Mouse (Mus musculus) heart, postnatal 14 days (tissue): Measurements from ENCODE around the gene Snrk. TPM values are rescaled to one million over a fixed set of nuclear protein-coding genes. Genes with fewer than 3 reads are reported as not detected.

Experiments
- DNase-seq, 2 experiments: peaks; one replicate each; pipeline ENCODE4 v3.0.0; 2021 to 2022
- intact Hi-C: fragments of 180-260 bp; cut with DNase I; formaldehyde crosslinking; loops from one replicate; pipeline ENCODE4 v1.15.1; 2025
- long read RNA-seq, 2 experiments: library from polyadenylated mRNA; stranded (forward); transcript quantifications; one replicate each; pipeline ENCODE4 v2.0.0; 2021
- total RNA-seq, 2 experiments: library from RNA; stranded (reverse); gene quantifications; 2 replicates each; pipeline ENCODE4 v1.2.3; 2021

Gene Snrk
- 100 to 1,000 TPM; 173 to 206 TPM for total RNA-seq
- long read RNA-seq, experiment 1, full-length matches to known transcripts, result 64 of 244 reads
- long read RNA-seq, experiment 1, partial matches to known transcripts, result 14 of 244 reads
- long read RNA-seq, experiment 1, other reads (novel, unspliced or antisense), result 166 of 244 reads
- long read RNA-seq, experiment 2, full-length matches to known transcripts, result 32 of 133 reads
- long read RNA-seq, experiment 2, partial matches to known transcripts, result 3 of 133 reads
- long read RNA-seq, experiment 2, other reads (novel, unspliced or antisense), result 98 of 133 reads

DNA sequence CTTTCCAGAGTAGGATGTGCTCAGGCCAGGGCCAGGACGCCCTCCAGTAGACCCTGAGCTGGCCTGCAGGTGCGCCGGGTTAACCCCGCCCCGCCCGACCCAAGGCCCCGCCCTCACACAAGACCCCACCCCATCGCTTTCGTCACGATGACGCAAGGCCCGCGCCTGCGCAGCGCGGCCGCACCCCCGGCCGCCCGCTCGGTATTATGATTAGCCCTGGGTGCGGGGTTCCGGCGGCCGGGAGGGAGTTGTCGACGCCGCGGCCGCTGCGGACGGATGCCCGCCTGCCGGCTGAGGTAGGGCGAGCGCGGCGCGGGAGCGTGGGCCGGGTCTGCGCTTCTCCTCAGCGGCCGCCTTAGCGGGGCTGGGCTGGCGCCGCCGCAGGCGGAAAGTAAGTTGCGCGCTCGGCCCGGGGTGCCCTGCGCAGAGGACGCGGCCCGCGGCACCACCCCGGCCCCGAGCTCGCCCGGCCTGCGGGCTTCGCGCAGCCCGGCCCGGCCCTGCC lies at the start of gene Snrk:
Gene Snrk (plus strand): TSS at position 155 of the 505 bp plus-strand sequence.
- peak; percentile 93 for DNase-seq
- intact Hi-C loops, result loop anchor here (1.0 kb wide), 1 partner anchor 89 kb away; no protein-coding TSS in a partner anchor

- no peak for DNase-seq
- intact Hi-C loops, result loop anchor here (2.0 kb wide), 1 partner anchor 15 kb away; no protein-coding TSS in a partner anchor
Measured at GRCm38 (mm10) chr9:122067654-122068053, 49.4 kb upstream of the Snrk start.

DNA sequence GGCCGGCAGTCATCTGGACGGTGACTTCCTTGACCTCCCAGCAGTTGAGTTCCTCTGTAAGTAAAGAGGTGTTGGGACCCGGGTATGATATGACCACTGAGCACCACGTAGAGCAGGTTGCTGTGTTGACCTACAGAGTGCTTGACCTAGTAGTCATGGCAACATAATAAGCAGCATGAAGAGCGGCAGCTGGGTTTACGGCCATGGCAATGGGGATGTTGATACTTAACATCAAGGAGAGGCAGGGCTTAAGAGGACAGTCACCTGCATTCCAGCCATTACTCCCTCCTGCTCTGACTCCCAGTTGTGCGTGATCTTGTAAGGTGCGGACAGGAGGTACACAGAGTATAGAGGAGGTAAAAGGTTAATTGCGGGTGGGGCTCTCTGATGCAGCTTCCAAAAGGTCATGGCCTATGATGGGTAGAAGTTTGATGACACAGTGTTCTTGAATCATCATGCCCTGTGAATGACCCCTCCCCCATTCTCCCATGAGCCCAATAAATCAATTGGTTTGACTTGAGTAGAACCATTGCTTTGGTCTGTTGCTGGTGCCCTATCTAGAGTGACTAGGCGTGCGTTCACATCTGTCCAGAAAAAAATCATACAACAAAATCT lies 47.4 kb upstream of the Snrk start:
- intact Hi-C loops, result no loop called here
- DNase-seq, result no peak

- no peak for DNase-seq
- intact Hi-C loops, result no loop called here
Measured at GRCm38 (mm10) chr9:122073980-122074379, 43.1 kb upstream of the Snrk start.

DNA sequence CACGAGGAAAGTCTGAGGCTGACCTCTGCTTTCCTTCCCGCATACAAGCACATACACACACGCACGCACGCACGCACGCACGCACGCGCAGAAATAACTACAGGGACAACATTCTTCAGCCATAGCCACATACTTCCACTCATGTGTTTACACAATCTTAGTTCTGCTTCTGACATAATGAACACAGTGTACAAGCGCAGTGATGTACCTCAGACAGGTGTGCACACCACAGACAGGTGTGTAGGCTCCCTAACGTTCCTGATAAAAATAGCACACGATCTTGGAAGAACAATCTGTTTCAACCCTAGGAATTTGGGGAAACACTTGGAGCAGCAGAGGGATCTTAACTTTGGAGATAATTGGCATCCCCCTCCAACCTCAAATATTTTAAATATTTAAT lies 42.5 kb upstream of the Snrk start:
- no peak for DNase-seq

DNA sequence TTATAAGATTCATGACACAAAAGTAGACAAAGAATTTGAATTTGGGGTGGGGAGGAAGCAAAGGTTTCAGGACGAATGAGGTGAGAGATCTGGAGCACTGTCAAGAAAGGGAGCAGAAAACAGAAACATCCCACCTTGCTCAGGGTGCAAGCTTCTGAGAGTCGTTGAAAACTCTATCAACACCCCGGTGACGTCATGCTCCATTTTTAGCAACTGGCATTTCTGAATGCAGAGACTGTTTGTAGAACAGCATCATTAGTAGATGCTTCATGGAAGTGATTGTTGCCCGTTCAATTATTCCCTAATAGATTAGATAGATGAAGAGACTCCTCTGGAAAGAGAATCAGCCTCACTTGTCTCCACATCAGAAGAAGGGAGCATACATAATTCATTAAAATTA lies 38.6 kb upstream of the Snrk start:
- intact Hi-C loops, result no loop called here
- peak in 1 of 2 experiments; percentile 45 for DNase-seq

More for the DNA sequence above, 42.5 kb upstream of the Snrk start:
- intact Hi-C loops, result no loop called here

- intact Hi-C loops, result loop anchor here (2.0 kb wide), 2 partner anchors 17 to 61 kb away; no protein-coding TSS in a partner anchor
Measured at GRCm38 (mm10) chr9:122083698-122084097, 33.4 kb upstream of the Snrk start.

DNA sequence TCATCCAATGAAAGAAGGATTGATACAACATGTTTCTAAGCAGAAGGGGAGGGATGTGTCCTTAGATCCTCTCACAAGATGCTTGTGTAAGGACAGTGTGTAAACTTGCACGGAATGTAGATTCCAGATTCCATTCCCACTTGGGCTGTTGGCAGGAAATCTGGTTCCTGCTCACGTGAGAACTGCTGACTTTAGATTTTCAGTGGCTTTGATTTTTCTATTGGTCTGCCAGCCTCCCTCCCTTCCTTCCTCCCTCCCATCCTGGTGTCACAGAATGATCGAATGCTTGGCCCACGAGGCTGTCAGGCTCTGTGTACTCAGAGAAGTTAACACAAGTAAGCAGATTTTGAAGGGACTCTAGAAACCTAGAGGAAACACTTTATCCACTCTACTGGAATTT lies 32.9 kb upstream of the Snrk start:
- intact Hi-C loops, result loop anchor here (2.0 kb wide), 1 partner anchor 61 kb away; no protein-coding TSS in a partner anchor
- peak; percentile 54 to 72 for DNase-seq

More at GRCm38 (mm10) chr9:122083698-122084097, 33.4 kb upstream of the Snrk start:
- DNase-seq, result no peak

DNA sequence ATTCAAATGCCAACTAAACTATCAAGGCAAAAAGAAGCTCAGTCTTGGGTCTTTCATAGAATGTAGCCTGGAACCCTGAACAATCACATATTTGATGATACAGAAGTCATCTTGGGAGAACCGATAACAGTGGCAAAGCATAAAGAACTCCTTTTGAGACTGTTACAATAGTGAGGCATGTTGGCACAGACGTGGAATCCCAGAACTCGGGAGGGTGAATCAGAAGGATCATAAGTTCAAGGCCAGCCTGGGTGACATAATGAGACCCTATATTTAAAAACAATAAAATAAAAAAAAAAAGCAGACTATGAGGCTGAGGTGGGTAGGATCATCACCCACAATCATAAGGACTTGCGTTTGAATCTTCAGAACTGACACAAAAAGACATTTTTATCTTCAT lies 32.4 kb upstream of the Snrk start:
- DNase-seq, result no peak

DNA sequence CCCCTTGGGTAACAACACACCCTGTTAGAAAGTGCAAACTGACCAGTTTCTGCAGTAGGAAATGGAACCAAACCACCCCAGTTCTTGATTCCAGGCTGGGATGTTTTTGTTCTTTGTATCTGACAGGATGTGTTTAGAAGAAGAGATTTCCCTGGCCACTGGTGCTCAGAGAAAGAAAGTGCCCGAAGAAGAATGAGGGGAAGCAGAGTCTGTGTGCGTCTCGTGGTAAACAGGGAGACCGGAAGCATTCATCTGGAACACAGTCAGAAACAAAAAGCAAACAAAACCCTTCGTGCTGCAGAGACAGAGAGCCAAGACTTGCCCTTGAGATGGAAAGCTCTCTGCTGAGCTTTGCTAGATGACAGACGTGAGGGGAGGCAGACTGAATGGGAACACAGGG lies 32.0 kb upstream of the Snrk start:
- intact Hi-C loops, result loop anchor here (2.0 kb wide), 1 partner anchor 62 kb away; no protein-coding TSS in a partner anchor
- peak; percentile 40 to 44 for DNase-seq

More for the DNA sequence above, 32.4 kb upstream of the Snrk start:
- intact Hi-C loops, result loop anchor here (2.0 kb wide), 1 partner anchor 62 kb away; no protein-coding TSS in a partner anchor

- no peak for DNase-seq
- intact Hi-C loops, result loop anchor here (2.0 kb wide), 1 partner anchor 63 kb away; no protein-coding TSS in a partner anchor
Measured at GRCm38 (mm10) chr9:122085550-122086205, 31.4 kb upstream of the Snrk start.

DNA sequence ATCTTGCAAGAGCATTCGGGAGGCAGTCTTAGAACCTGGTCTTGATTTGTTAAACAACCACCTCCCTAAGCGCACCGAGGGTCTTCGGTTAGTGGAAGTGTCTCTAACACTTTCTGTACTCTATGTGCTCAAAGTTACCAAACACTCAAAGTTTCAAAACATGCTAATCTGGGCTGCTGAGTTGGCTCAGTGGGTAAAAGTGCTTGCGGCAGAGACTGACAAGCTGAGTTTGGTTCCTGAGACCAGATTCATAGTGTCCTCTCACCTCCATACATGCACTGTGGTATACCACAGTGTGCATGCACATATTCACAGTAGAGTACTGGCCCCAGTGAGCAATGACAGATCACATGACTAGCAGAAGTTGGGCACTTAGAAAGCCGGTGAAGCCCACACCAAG lies 30.0 kb upstream of the Snrk start:
- intact Hi-C loops, result no loop called here
- DNase-seq, result no peak

DNA sequence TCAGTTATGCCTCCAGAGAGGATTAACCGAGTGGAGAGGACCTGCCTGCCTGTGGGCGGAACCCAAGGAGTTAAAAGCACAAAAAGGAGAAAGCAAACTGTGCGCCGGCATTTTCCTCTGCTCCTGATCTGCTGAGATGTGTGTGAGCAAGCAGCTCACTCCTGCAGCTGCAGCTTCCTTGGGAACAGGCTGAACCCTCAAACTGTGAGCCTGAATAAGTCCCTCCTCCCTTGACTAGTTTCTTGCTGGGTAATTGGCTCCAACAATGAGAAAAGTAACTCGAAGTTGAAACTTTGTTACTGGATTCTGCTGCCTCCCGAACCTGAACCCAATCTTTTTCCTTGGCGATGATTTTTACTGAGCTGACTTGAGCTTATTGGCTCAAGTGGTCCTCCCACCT lies 25.9 kb upstream of the Snrk start:
- DNase-seq, result no peak
- intact Hi-C loops, result loop anchor here (2.0 kb wide), 1 partner anchor 16 kb away; no protein-coding TSS in a partner anchor

DNA sequence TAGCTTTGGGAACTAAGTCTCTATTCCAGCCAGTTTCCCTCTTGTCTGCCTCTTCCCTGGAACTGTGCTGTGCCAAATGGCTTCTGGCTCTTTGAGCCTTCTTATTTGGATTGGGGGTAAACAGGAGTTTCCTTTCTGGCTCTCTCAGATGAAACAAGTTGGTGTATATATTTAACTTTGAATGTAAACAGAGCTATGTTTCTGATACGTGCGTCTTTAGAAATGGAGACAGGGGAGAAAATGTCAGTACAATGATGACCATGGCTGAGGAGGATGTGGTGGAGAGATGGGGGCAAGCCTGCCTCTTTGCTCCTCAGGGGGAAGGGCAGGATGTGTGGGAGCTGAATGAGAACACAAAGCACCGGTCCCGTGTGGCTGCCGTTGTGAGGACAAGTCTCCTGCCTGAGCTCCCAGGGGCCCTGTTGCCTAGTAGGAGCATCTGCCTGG lies 25.3 kb upstream of the Snrk start:
- intact Hi-C loops, result loop anchor here (2.0 kb wide), 1 partner anchor 15 kb away; no protein-coding TSS in a partner anchor
- DNase-seq, result no peak

DNA sequence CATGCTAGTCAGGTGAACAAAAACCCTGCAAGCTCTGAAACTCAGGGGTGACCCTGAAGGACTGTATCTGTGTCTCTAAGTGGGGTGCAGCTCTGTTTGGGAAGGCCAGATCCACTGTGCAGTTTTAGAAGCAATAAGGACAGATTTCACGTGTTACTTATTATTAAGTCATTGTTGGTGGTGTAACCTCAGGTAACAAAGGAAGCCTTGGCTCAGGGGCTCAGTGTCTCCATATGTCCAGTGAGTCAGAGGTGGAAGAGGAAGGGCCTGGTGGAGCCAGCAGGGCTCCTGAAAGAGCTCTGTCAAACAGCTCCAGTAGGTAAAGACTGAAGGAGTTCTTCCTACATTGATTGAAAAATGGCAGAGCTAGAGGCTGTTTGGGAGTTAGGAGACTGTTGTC lies 22.9 kb upstream of the Snrk start:
- DNase-seq, result no peak
- intact Hi-C loops, result no loop called here

DNA sequence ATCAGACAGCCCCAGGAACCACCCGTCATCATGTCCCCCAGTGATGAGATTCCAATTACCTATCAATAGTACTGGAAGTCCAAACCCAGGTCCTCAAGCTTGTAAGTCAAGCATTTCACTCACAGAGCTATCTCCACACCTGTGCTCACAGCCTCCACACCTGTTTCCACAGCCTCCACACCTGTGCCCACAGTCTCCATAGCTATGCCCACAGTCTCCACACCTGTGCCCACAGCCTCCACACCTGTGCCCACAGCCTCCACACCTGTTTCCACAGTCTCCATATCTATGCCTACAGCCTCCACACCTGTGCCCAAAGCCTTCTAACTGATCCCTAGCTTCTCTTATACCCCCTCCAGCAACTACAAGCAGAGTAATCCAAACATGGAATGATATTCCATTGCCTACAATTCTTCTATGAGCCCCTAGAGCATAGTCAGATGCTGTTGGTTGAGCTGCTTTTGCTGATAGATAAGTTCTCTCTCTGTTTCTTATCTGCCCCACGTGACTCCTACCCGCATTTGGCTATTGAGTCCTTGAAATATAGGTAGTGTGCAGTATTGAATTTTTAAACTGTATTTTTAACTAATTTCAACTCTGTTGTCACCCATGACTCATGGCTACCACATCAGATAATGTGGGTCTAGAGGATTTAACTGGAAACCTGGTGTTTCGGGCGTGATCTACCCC lies 20.1 kb upstream of the Snrk start:
- intact Hi-C loops, result no loop called here
- no peak for DNase-seq

DNA sequence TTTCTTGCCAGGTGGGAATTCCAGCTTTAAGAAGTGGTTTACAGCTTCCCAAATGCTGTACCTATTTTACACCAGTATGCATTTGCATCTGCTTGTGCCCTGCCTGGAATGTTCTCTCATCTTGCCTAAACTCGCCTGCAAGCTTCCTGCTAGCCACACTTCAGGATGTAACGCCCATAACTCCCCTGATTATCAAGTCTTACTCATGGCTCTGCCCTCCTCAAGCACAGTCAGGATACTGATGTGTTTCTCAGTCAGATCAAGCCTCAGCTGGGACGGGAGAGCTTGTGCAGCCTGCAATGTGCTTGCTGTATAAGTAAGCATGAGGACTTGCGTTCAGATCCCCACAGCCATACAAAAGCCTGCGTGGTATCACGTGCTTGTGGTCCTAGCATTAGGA lies 19.5 kb upstream of the Snrk start:
- intact Hi-C loops, result no loop called here
- no peak for DNase-seq

GRCm38 (mm10) chr9:122100584-122101127 lies 16.4 kb upstream of the Snrk start:
- DNase-seq, result no peak
- intact Hi-C loops, result no loop called here

DNA sequence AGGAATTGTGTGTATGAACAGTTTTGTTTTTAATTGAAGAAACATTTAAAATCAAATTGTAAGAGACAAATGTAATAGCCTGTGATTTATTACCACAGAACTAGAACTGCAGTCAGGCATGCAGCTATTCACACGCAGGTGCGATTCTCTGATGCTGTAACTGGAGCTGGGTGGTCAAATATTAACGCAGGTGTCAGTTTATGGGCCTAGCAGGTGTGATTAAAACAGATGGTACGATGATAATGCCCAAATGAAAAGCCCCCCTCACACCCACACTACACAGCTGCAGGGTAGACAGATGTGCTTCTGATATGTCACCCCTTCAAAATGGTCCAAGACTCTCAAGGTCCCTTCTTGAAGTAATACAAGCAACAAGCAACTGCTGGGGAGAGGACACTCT lies 15.9 kb upstream of the Snrk start:
- no peak for DNase-seq
- intact Hi-C loops, result no loop called here
